Mouse (Mus musculus): ENCODE data around the gene Pcx.
A peak's percentile ranks its signal among the peaks of the same experiment; 100 is the strongest.

Pcx gene

GRCm38 (mm10) chr19:4509986-4510963, at the start of gene Pcx:
Gene Pcx (plus strand): TSS chr19:4510472.
- DNase-seq (ENCODE audit: low read depth, low spot score): peak; percentile 98

GRCm38 (mm10) chr19:4461981-4462380, 48.3 kb upstream of the Pcx start:
- no peak for DNase-seq (ENCODE audit: low read depth, low spot score)

- DNase-seq (ENCODE audit: low read depth, low spot score): no peak
These were observed 45.6 kb upstream of the Pcx start for GRCm38 (mm10) chr19:4464666-4465065.

- no peak for DNase-seq (ENCODE audit: low read depth, low spot score)
These were observed 41.9 kb upstream of the Pcx start for GRCm38 (mm10) chr19:4468363-4468762.

- DNase-seq (ENCODE audit: low read depth, low spot score): no peak
These were observed 36.7 kb upstream of the Pcx start for GRCm38 (mm10) chr19:4473549-4473948.

- no peak for DNase-seq (ENCODE audit: low read depth, low spot score)
These were observed 35.5 kb upstream of the Pcx start for GRCm38 (mm10) chr19:4474739-4475138.

- no peak for DNase-seq (ENCODE audit: low read depth, low spot score)
These were observed 34.9 kb upstream of the Pcx start for GRCm38 (mm10) chr19:4475224-4475925.

- no peak for DNase-seq (ENCODE audit: low read depth, low spot score)
These were observed 33.5 kb upstream of the Pcx start for GRCm38 (mm10) chr19:4476601-4477257.

GRCm38 (mm10) chr19:4477345-4478189, 32.7 kb upstream of the Pcx start, which contains the start of gene Syt12:
Gene Syt12 (minus strand): TSS chr19:4477447.
- no peak for DNase-seq (ENCODE audit: low read depth, low spot score)

- DNase-seq (ENCODE audit: low read depth, low spot score): no peak
These were observed 32.1 kb upstream of the Pcx start for GRCm38 (mm10) chr19:4478190-4478516.

- no peak for DNase-seq (ENCODE audit: low read depth, low spot score)
These were observed 30.2 kb upstream of the Pcx start for GRCm38 (mm10) chr19:4480041-4480440.

GRCm38 (mm10) chr19:4481326-4481725, 28.9 kb upstream of the Pcx start:
- DNase-seq (ENCODE audit: low read depth, low spot score): no peak

- no peak for DNase-seq (ENCODE audit: low read depth, low spot score)
These were observed 28.0 kb upstream of the Pcx start for GRCm38 (mm10) chr19:4482111-4482859.

GRCm38 (mm10) chr19:4485006-4485405, 25.3 kb upstream of the Pcx start:
- DNase-seq (ENCODE audit: low read depth, low spot score): no peak

GRCm38 (mm10) chr19:4487877-4488276, 22.4 kb upstream of the Pcx start:
- no peak for DNase-seq (ENCODE audit: low read depth, low spot score)

- DNase-seq (ENCODE audit: low read depth, low spot score): no peak
These were observed 19.1 kb upstream of the Pcx start for GRCm38 (mm10) chr19:4491080-4491695.

GRCm38 (mm10) chr19:4492526-4493296, 17.6 kb upstream of the Pcx start:
- DNase-seq (ENCODE audit: low read depth, low spot score): no peak

GRCm38 (mm10) chr19:4494707-4495106, 15.6 kb upstream of the Pcx start:
- DNase-seq (ENCODE audit: low read depth, low spot score): no peak

- DNase-seq (ENCODE audit: low read depth, low spot score): no peak
These were observed 14.5 kb upstream of the Pcx start for GRCm38 (mm10) chr19:4495814-4496213.
